Mouse (Mus musculus) adrenal gland (tissue): ENCODE measurements around the gene Enc1.
"Not testable (repeated sequence)": the region's sequence is repeated elsewhere in the genome, so short reads cannot be mapped to it uniquely, and the experiment has no call there.

Experiments
- intact Hi-C: fragments of 180-260 bp; cut with DNase I; formaldehyde crosslinking; loops from one replicate; pipeline ENCODE4 v1.15.1; 2025

Enc1 gene

GRCm38 (mm10) chr13:97250148-97250547, 9.2 kb downstream of the Enc1 start:
- intact Hi-C loops = no loop called here

- intact Hi-C loops = no loop called here
These were observed 9.9 kb downstream of the Enc1 start for GRCm38 (mm10) chr13:97250551-97251380.

GRCm38 (mm10) chr13:97251736-97252135, 10.8 kb downstream of the Enc1 start:
- intact Hi-C loops = no loop called here

DNA sequence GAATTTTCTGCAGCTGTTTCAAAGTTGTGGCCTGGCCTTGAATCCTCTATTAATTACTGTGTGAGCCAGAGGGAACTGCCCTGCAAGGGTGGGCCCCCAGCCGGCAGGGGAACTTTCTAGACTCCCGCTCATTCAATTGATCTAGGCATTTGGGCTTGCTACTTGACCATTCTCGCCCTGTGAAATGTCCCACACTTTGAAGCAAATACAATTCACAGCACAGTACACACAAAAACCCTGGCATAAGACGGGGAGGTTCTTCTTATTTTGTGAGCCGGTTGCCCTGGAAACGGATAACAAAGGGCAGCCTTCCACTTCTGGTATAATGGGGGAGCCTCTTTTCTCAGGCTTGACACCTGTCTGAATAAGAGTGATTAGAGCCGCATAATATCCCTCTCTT, 11.6 kb downstream of the Enc1 start:
- intact Hi-C loops = no loop called here

DNA sequence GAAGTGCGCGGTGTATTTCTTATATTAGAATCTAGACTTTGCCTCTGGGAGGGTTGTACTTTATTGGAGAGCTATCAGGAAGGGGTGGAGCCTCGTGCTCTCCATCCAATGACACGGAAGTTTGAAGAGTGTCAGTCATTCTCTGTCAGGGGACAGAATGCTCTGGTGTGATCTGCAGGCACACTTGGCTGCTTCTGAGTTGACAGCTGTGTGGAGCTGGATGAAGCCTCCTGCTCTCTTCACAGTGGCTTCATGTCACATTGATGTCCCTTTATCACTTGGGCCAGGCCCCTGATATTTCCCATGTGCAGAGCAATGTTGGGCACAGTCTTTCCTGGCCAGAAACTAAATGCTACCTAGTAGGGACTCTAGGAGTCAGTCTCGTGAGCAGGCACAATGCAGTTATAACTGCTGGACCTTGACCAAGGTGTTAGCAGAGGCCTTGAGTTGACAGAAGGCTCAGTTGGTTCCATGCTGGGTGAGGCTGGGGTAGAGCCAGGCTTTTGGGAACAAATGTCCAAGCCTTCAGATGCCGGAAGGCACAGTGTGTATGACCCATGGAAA, 12.6 kb downstream of the Enc1 start:
- intact Hi-C loops = no loop called here

DNA sequence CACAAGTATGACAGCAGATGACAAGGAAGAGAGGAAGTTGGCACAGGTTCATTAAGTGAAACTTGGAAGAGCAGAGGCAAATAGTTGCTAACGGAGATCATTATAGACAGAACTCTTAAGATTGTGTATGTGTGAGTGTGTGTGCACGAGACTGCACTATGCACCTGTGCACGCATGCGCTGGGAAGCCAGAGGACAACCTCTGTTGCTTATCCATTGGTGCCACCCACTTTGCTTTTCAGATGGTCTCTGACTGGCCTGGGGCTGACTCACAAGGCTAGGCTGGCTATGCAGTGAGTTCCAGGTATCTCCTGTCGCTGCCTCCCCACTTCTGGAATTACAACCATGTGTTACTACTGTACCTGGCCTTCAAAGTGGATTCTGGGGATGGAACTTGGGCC, 13.1 kb downstream of the Enc1 start:
- intact Hi-C loops = no loop called here

DNA sequence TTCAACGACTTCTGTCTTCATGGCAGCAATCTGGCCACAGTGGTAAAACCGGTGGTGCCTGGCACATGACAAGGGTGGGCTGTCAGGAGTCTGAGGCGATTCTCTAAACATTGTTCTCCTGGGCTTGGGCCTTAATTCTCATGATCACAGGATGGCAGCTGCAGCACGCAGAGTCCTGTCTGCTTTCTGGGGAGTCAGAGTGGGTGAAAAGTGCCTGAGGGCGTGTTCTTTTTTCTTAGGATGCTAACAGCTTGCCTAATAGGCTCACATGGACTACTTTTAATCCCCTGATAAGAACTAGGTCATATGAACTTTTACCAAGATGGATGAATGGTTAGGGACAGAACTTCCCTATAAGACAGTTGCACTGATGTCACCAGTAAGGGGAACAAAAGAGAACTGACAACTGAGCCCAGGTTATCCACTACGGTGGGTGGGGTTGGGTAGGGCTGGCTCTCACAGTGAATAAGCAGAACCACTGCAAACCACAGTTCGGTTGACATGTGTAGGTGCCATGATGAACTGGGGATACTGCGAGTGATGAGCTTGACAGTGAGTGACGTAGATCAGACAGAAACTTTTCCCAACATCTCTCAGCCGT, 13.8 kb downstream of the Enc1 start:
- intact Hi-C loops = no loop called here

DNA sequence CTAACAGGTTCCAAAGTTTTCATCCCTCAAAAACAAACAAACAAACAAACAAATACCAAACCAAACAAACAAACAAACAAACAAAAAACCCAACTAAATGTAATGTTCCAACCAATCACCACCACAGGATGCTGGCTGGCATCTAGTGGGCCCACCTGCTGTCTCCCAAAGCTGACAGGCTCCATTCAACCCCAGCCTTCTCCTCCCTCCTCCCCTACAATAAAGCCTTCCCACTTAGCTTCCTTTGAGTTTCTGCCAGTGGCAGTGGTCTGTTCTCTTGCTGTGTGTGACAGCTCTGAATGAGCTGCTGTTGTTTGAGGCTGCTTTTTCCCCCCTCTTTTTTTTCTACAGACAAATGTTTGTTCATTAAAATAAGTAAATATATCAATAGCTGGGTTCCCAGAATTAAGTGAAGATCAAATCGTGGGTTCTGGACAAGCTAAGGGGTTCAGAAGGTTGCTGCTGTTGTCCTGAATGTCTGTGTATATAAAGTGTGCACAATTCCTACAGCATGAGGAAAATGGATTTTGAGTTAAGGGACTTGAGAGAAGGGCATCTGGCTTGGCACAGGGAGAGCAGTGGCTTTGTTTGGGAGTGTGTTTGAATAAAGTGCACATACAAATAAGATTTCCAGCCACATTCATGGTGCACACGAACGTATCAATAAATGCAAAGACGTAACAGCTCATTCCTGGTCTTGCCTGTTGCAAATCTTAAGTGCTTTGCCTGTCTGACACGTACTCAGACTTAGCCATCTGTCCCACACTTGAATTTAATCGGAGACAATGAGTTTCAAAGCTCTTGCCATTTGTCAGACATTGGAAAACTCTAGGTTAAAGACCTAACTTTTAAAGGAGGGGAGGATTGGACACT, 15.3 kb downstream of the Enc1 start:
- intact Hi-C loops = no loop called here

GRCm38 (mm10) chr13:97256849-97257379, 16.0 kb downstream of the Enc1 start:
- intact Hi-C loops = no loop called here

- intact Hi-C loops = no loop called here
These were observed 18.4 kb downstream of the Enc1 start for GRCm38 (mm10) chr13:97259271-97259670.

DNA sequence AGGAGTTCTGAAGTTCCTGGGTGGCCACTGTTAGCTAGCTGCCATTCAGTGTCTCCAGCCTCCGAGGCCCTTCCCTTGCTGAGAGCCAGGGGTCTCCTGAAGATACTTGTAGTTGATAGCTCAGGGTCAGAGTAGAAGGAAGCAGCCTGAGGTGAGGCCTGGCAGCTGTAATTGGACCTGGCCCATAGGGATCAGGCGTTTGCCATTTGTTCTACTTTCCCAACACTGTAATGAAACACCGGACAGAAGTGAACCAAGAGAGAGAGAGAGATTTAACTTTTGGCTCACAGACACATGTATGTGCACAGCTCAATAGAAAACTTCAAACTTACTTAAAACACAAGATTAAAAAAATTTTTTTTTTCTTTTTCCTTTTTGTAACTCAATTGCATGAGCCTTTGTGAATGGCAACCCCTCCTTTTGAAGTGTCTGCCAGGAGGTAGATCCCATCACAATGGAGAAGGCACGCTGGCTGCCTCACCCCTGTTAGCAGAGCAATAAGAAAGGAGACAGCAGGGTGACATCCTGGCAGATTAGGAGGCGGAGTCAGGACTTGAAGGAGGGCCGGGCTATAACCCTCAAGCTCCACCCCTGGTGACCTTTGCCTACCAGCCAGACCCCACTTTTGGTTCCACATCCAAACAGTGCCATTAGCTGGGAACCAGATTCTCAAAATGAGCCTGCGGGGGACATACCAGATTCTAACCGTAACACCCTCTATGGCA, 19.7 kb downstream of the Enc1 start:
- intact Hi-C loops = no loop called here

GRCm38 (mm10) chr13:97261549-97261948, 20.6 kb downstream of the Enc1 start:
- intact Hi-C loops = no loop called here

DNA sequence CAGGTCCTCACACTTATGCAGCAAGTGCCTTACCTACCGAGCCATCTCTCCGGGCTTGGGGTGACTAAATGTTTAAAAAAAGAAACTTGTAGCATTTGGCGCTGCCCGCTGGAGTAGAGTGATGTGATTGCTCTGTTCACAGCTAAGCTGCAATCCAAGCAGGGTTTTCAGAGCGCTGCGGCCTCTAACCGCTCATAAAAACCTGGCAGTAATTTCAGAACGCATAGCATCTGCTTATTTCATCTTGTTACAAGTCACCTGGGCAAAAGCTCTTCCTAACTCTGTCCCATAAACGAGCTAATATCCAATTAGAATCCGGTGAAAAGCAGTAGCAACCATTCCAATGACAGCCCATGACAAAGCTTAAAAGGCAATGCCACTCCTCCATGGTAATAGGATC, 21.8 kb downstream of the Enc1 start:
- intact Hi-C loops = no loop called here

- intact Hi-C loops = not testable (repeated sequence)
These were observed 24.6 kb downstream of the Enc1 start for GRCm38 (mm10) chr13:97265534-97265933.

DNA sequence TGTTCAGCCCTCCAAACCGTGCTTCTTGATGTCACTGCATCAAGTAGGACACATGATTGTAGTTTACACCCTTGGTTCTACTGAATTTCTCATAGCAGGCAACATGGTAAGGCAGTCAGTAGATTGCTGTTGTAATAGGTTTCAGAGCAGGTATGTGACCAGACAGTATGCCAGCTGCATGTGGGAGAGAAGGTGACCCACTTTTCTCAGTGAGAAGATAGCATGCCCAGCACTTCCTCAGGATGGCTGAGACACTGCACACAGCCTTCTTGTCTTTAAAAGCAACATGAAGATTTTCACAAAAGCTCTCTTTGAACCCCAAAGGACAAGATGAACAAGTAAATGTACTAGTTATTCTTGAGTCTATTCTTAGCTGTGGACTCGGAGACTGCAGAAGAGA, 29.8 kb downstream of the Enc1 start:
- intact Hi-C loops = no loop called here

DNA sequence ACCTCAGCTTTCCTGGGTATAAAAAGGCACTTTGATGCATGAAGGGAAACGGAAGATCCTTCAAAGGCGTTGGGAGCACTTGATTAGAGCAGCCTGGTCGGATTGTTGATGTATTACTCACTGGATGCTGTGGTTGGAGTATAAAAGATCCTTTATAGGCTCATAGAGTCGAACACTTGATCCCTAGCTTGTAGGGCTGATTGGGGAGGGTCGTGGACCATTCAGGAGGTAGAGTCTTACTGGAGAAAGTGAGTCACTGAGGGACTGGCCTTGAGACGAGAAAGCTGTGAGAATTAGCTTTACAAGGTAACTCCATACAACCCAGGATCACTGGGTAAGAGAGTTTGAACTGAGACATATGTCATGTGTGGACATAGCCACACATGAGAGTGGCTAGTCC, 30.7 kb downstream of the Enc1 start:
- intact Hi-C loops = no loop called here

DNA sequence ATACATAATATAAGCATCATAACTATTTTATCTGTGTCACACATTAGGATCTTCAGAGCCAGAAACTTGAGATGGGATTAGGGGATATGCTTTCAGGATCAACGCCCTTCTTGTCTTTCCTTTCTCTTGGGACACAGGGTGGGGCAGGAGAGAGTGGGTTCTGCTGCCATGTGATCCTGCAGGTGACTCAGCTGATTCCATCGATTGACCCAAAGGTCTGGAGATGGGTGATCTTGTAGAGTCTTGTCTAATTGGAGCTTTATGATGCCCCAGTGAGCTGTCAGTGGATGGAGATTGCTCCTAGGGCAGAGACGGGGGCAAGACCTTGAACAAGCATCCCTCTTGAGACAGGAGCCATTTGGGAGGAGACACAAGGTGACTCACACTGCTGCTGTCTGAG, 33.9 kb downstream of the Enc1 start:
- intact Hi-C loops = no loop called here

- intact Hi-C loops = no loop called here
These were observed 34.6 kb downstream of the Enc1 start for GRCm38 (mm10) chr13:97275482-97275881.

- intact Hi-C loops = no loop called here
These were observed 41.4 kb downstream of the Enc1 start for GRCm38 (mm10) chr13:97282051-97282910.

DNA sequence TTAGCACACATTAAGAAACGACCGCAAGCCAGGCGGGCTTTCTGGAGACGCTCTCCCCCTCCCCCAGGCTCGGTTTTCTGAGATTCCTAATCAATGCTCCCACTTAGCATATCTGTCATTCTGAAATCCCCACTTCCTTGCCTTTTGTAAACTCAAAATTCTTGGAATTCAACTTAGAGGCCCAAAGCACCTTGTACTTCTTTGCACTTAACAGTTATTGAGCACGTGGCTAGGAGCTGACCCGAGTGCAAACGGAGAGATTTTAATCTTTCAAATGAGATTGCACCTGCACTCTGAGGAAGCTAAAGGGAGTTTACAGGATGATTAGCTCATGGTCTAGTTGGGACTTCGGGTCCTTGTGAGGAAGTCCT, 42.0 kb downstream of the Enc1 start:
- intact Hi-C loops = no loop called here
